Mouse (Mus musculus): Measurements from ENCODE around the gene Usp34.

GRCm38 (mm10) chr11:23372490-23372889, 65.8 kb downstream of the Usp34 start:
- TF ChIP-seq CTCF (IDR thresholded peaks at IDR 0.05; ENCODE audit: low read depth, low read length) (no peak), EP300 (IDR thresholded peaks at IDR 0.05; ENCODE audit: insufficient read depth, low read depth, low read length) (no peak)

All from ES-Bruce4 (cell line).